Mouse (Mus musculus) lung, adult 2 months (tissue): ENCODE data around the gene Nr4a1.

ENCODE experiments used
- CTCF ChIP-seq: fragments of 200-500 bp; IDR thresholded peaks from 2 replicates; pipeline ENCODE4 v1.5.1; 2011; ENCODE audit warnings: mild to moderate bottlenecking, low read length, control low read depth; ENCODE audit not compliant: insufficient read depth
- POLR2A ChIP-seq: fragments of 200-500 bp; IDR thresholded peaks from 2 replicates; pipeline ENCODE4 v1.6.1; 2011; ENCODE audit warnings: low read depth, mild to moderate bottlenecking, control low read depth, low read length, borderline replicate concordance; ENCODE audit errors: extremely low read depth

DNA sequence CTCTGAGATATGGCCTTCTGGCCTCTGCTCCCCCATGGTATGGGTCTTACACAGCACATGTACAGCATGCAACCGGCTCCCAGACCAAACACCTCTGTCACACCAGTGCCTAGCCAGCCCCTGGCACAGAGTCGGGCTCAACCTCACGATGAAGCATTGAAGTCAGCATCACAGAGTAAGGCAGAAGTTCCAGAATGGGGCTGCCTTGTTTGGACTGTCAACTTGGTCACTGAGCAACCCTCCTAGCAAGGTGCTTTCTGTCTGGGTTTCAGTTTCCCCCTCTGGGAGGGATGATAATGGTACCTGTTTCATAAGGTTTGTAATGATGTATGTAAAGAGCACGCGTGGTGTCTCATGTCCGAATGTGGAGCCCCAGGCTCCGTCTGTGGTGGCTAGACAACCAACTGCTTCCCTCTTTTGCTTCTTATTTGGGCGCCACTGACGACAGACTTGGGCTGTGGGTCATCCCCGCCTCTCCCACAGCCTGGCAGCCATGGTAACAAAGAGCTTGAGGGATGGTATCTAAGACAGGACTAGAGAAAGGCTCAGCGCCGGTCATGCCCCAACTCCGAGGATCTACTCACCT, 31.1 kb upstream of the Nr4a1 start:
- TF ChIP-seq CTCF (no peak), POLR2A (no peak)
